Mouse (Mus musculus): ENCODE results near the gene Spock1. TPM values are rescaled to one million over a fixed set of nuclear protein-coding genes. Genes with fewer than 3 reads are reported as not detected.

The Spock1 gene
- total RNA-seq, 1 experiment, result 0.40 TPM

GRCm38 (mm10) chr13:57796951-57797692 is 111.0 kb downstream of the Spock1 start:
- Histone ChIP-seq H3K9ac (ENCODE audit: insufficient read depth, low read depth, low read length, poor library complexity, severe bottlenecking) (no peak overlapping the region), H3K27ac (ENCODE audit: insufficient read depth, low read depth, low read length, poor library complexity, severe bottlenecking) (no peak overlapping the region), H3K9me3 (ENCODE audit: control insufficient read depth, insufficient read depth, low read depth, low read length) (no peaks in the 10 kb centered on the region), H3K4me1 (ENCODE audit: control insufficient read depth in 2 of 2, insufficient read depth in 2 of 2, low read length in 2 of 2, poor library complexity in 1 of 2) (peaks cover 0 to 2% of the 10 kb centered on the region in 2 experiments; a peak in 1 of 4 replicates), H3K36me3 (ENCODE audit: control insufficient read depth, insufficient read depth, low read length, poor library complexity, severe bottlenecking) (no peaks in the 10 kb centered on the region), H3K4me3 (ENCODE audit: insufficient read depth in 1 of 2, low read depth in 1 of 2, low read length in 2 of 2, poor library complexity in 1 of 2, severe bottlenecking in 1 of 2) (no peak overlapping the region)
- TF ChIP-seq CHD2 (IDR thresholded peaks at IDR 0.05; ENCODE audit: low read depth, low read length), result no peak
- no peak for TF ChIP-seq MAFK (IDR thresholded peaks at IDR 0.05; ENCODE audit: insufficient read depth, low read depth, low read length)
- no peak for TF ChIP-seq ZNF384 (IDR thresholded peaks at IDR 0.05; ENCODE audit: low read depth, low read length)
- TF ChIP-seq ZC3H11A (IDR thresholded peaks at IDR 0.05; ENCODE audit: borderline replicate concordance, low read depth, low read length), result no peak
- no peak for TF ChIP-seq HCFC1 (IDR thresholded peaks at IDR 0.05; ENCODE audit: borderline replicate concordance, insufficient read depth, low read length)
- DNase-seq (ENCODE audit: low read depth, low spot score), result no peak
- in situ Hi-C loops (cut with MboI; ENCODE audit: low sequenced_read_pairs in 2 of 2, unreplicated experiment in 2 of 2), result no loop called here

GRCm38 (mm10) chr13:57793643-57794240 is 114.4 kb downstream of the Spock1 start:
- H3K36me3 ChIP-seq (ENCODE audit: control insufficient read depth, insufficient read depth, low read length, poor library complexity, severe bottlenecking), result no peaks in the 10 kb centered on the region
- in situ Hi-C loops (cut with MboI; ENCODE audit: low sequenced_read_pairs in 2 of 2, unreplicated experiment in 2 of 2), result no loop called here
- H3K4me3 ChIP-seq (ENCODE audit: insufficient read depth in 1 of 2, low read depth in 1 of 2, low read length in 2 of 2, poor library complexity in 1 of 2, severe bottlenecking in 1 of 2), result no peak overlapping the region
- H3K27ac ChIP-seq (ENCODE audit: insufficient read depth, low read depth, low read length, poor library complexity, severe bottlenecking), result no peak overlapping the region
- H3K9ac ChIP-seq (ENCODE audit: insufficient read depth, low read depth, low read length, poor library complexity, severe bottlenecking), result no peak overlapping the region
- H3K4me1 ChIP-seq (ENCODE audit: control insufficient read depth in 2 of 2, insufficient read depth in 2 of 2, low read length in 2 of 2, poor library complexity in 1 of 2), result peaks cover 0 to 2% of the 10 kb centered on the region in 2 experiments; a peak in 1 of 4 replicates
- DNase-seq (ENCODE audit: low read depth, low spot score), result no peak
- TF ChIP-seq MAFK (IDR thresholded peaks at IDR 0.05; ENCODE audit: insufficient read depth, low read depth, low read length) (no peak), CHD2 (IDR thresholded peaks at IDR 0.05; ENCODE audit: low read depth, low read length) (no peak), ZC3H11A (IDR thresholded peaks at IDR 0.05; ENCODE audit: borderline replicate concordance, low read depth, low read length) (no peak), HCFC1 (IDR thresholded peaks at IDR 0.05; ENCODE audit: borderline replicate concordance, insufficient read depth, low read length) (no peak), ZNF384 (IDR thresholded peaks at IDR 0.05; ENCODE audit: low read depth, low read length) (no peak)
- no peaks in the 10 kb centered on the region for H3K9me3 ChIP-seq (ENCODE audit: control insufficient read depth, insufficient read depth, low read depth, low read length)

- in situ Hi-C loops (cut with MboI; ENCODE audit: low sequenced_read_pairs in 2 of 2, unreplicated experiment in 2 of 2), result no loop called here
- TF ChIP-seq CHD2 (IDR thresholded peaks at IDR 0.05; ENCODE audit: low read depth, low read length) (no peak), HCFC1 (IDR thresholded peaks at IDR 0.05; ENCODE audit: borderline replicate concordance, insufficient read depth, low read length) (no peak), ZNF384 (IDR thresholded peaks at IDR 0.05; ENCODE audit: low read depth, low read length) (no peak), MAFK (IDR thresholded peaks at IDR 0.05; ENCODE audit: insufficient read depth, low read depth, low read length) (no peak), ZC3H11A (IDR thresholded peaks at IDR 0.05; ENCODE audit: borderline replicate concordance, low read depth, low read length) (no peak)
Measured at GRCm38 (mm10) chr13:57789796-57790195, 118.3 kb downstream of the Spock1 start.

GRCm38 (mm10) chr13:57788299-57788698 is 119.8 kb downstream of the Spock1 start:
- no peak overlapping the region for H3K4me3 ChIP-seq (ENCODE audit: insufficient read depth in 1 of 2, low read depth in 1 of 2, low read length in 2 of 2, poor library complexity in 1 of 2, severe bottlenecking in 1 of 2)
- no peak overlapping the region for H3K27ac ChIP-seq (ENCODE audit: insufficient read depth, low read depth, low read length, poor library complexity, severe bottlenecking)
- no peak overlapping the region for H3K9ac ChIP-seq (ENCODE audit: insufficient read depth, low read depth, low read length, poor library complexity, severe bottlenecking)
- no peak for DNase-seq (ENCODE audit: low read depth, low spot score)
- H3K9me3 ChIP-seq (ENCODE audit: control insufficient read depth, insufficient read depth, low read depth, low read length), result no peaks in the 10 kb centered on the region
- in situ Hi-C loops (cut with MboI; ENCODE audit: low sequenced_read_pairs in 2 of 2, unreplicated experiment in 2 of 2), result no loop called here
- no peaks in the 10 kb centered on the region for H3K36me3 ChIP-seq (ENCODE audit: control insufficient read depth, insufficient read depth, low read length, poor library complexity, severe bottlenecking)
- TF ChIP-seq ZC3H11A (IDR thresholded peaks at IDR 0.05; ENCODE audit: borderline replicate concordance, low read depth, low read length), result no peak
- TF ChIP-seq HCFC1 (IDR thresholded peaks at IDR 0.05; ENCODE audit: borderline replicate concordance, insufficient read depth, low read length), result no peak
- TF ChIP-seq MAFK (IDR thresholded peaks at IDR 0.05; ENCODE audit: insufficient read depth, low read depth, low read length), result no peak
- TF ChIP-seq ZNF384 (IDR thresholded peaks at IDR 0.05; ENCODE audit: low read depth, low read length), result no peak
- no peak for TF ChIP-seq CHD2 (IDR thresholded peaks at IDR 0.05; ENCODE audit: low read depth, low read length)
- H3K4me1 ChIP-seq (ENCODE audit: control insufficient read depth in 2 of 2, insufficient read depth in 2 of 2, low read length in 2 of 2, poor library complexity in 1 of 2), result no peaks in the 10 kb centered on the region

More at GRCm38 (mm10) chr13:57789796-57790195, 118.3 kb downstream of the Spock1 start:
- Histone ChIP-seq H3K36me3 (ENCODE audit: control insufficient read depth, insufficient read depth, low read length, poor library complexity, severe bottlenecking) (no peaks in the 10 kb centered on the region), H3K4me1 (ENCODE audit: control insufficient read depth in 2 of 2, insufficient read depth in 2 of 2, low read length in 2 of 2, poor library complexity in 1 of 2) (no peaks in the 10 kb centered on the region), H3K27ac (ENCODE audit: insufficient read depth, low read depth, low read length, poor library complexity, severe bottlenecking) (no peak overlapping the region), H3K9me3 (ENCODE audit: control insufficient read depth, insufficient read depth, low read depth, low read length) (no peaks in the 10 kb centered on the region), H3K4me3 (ENCODE audit: insufficient read depth in 1 of 2, low read depth in 1 of 2, low read length in 2 of 2, poor library complexity in 1 of 2, severe bottlenecking in 1 of 2) (no peak overlapping the region), H3K9ac (ENCODE audit: insufficient read depth, low read depth, low read length, poor library complexity, severe bottlenecking) (no peak overlapping the region)
- no peak for DNase-seq (ENCODE audit: low read depth, low spot score)

All from ES-E14 (cell line).